Mouse (Mus musculus) hindbrain, embryonic 12.5 days (tissue): ENCODE results near the gene Fam98c. TPM values are rescaled to one million over a fixed set of nuclear protein-coding genes. Genes with fewer than 3 reads are reported as not detected.
"Not testable (repeated sequence)": the region's sequence is repeated elsewhere in the genome, so short reads cannot be mapped to it uniquely, and the experiment has no call there.

Source experiments
- ATAC-seq: fragments of 200-750 bp; cut with Nextera tagmentation; 2 replicates; pipeline ENCODE4 v1.8.0; 2017; ENCODE audit warnings: moderate TSS enrichment; ENCODE audit not compliant: low FRiP score
- H3K27ac ChIP-seq: fragments of 300-500 bp; sonication (generic); 2 replicates; pipeline ENCODE4 v1.5.1; 2016; ENCODE audit warnings: mild to moderate bottlenecking
- H3K27me3 ChIP-seq: fragments of 300-500 bp; sonication (generic); 2 replicates; pipeline ENCODE4 v1.6.1; 2016; ENCODE audit warnings: mild to moderate bottlenecking
- H3K36me3 ChIP-seq: fragments of 300-500 bp; sonication (generic); 2 replicates; pipeline ENCODE4 v1.6.1; 2016; ENCODE audit warnings: mild to moderate bottlenecking
- H3K4me1 ChIP-seq: fragments of 300-500 bp; sonication (generic); 2 replicates; pipeline ENCODE4 v1.6.1; 2016
- H3K4me2 ChIP-seq: fragments of 300-500 bp; sonication (generic); replicated peaks from 2 replicates; pipeline ENCODE4 v1.6.1; 2016; ENCODE audit warnings: mild to moderate bottlenecking
- H3K4me3 ChIP-seq: fragments of 300-500 bp; sonication (generic); 2 replicates; pipeline ENCODE4 v1.5.1; 2016; ENCODE audit warnings: mild to moderate bottlenecking
- H3K9ac ChIP-seq: fragments of 300-500 bp; sonication (generic); 2 replicates; pipeline ENCODE4 v1.6.1; 2016; ENCODE audit warnings: mild to moderate bottlenecking, moderate library complexity
- H3K9me3 ChIP-seq: fragments of 300-500 bp; sonication (generic); replicated peaks from 2 replicates; pipeline ENCODE4 v1.6.1; 2016; ENCODE audit warnings: mild to moderate bottlenecking
- WGBS: fragments of 180-500 bp; shearing (Covaris S2); methylation state at CpG from one replicate; pipeline ENCODE4 v1.1.7; 2016; 5-methylcytosine and 5-hydroxymethylcytosine counted together
- polyA plus RNA-seq: library from polyadenylated mRNA; unstranded; fragments of >200 nt; fragmentation: Nextera tagmentation; extraction: Ambion mirVana; gene quantifications from 2 replicates; pipeline ENCODE4 v1.2.1, GENCODE M21; 2016

Gene Fam98c
- polyA plus RNA-seq, 1 experiment from 2014 or later, result 20.0 TPM

DNA sequence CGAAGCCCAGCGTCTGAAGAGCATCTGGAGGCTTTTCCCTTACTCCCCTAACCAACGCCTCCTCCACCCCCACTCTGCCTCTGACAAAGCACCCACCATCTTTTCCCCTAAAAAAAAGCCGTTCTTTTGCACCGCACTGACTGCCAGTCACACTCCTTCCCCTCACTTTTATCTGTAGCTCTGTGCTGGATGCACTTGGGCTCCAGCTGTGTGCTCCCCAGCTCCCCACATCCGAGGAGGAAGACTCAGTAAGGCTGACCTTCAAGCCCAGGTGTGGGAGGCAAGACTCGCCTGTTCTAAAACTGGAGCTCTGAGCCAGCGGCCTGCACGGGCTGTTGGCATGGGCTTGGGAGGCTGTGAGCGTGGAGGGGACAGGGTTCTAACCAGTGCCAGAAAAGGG lies 4.5 kb downstream of the Fam98c start:
- Histone ChIP-seq H3K9ac (no peak overlapping the region), H3K4me2 (no peak overlapping the region), H3K36me3 (no peaks in the 10 kb centered on the region; the same call in 1 of the 2 replicates), H3K4me1 (peaks cover 4% of the 10 kb centered on the region), H3K4me3 (no peak overlapping the region), H3K9me3 (0 out of 2 replicates have a peak, but pooled peaks cover 6% of the 10 kb centered on the region), H3K27me3 (no peaks in the 10 kb centered on the region; the same call in 1 of the 2 replicates), H3K27ac (no peak overlapping the region)
- WGBS, result 67% methylated on average over 10 of the region's 10 CpGs
- no peak for ATAC-seq

DNA sequence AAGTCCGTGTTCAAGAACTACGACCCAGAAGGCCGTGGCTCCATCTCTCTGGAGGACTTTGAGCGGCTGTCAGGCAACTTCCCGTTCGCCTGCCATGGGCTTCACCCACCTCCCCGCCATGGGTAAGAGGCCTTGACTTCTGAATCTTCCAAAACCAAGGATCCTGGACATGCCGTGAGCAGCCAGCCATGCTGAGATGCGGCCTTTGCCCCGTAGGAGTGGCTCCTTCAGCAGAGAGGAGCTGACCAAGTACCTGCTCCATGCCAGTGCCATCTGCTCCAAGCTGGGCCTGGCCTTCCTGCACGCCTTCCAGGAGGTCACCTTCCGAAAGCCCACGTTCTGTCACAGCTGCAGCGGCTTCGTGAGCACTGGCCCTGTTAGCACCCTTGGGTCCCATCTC lies 7.3 kb downstream of the Fam98c start:
- Histone ChIP-seq H3K36me3 (no peaks in the 10 kb centered on the region), H3K4me2 (no peak overlapping the region), H3K4me3 (no peak overlapping the region), H3K9ac (no peak overlapping the region), H3K27me3 (no peaks in the 10 kb centered on the region; the same call in 1 of the 2 replicates), H3K27ac (no peak overlapping the region), H3K9me3 (0 out of 2 replicates have a peak, but pooled peaks cover under 1% of the 10 kb centered on the region), H3K4me1 (no peaks in the 10 kb centered on the region)
- no peak for ATAC-seq
- WGBS, result 94% methylated on average over 15 of the region's 15 CpGs

DNA sequence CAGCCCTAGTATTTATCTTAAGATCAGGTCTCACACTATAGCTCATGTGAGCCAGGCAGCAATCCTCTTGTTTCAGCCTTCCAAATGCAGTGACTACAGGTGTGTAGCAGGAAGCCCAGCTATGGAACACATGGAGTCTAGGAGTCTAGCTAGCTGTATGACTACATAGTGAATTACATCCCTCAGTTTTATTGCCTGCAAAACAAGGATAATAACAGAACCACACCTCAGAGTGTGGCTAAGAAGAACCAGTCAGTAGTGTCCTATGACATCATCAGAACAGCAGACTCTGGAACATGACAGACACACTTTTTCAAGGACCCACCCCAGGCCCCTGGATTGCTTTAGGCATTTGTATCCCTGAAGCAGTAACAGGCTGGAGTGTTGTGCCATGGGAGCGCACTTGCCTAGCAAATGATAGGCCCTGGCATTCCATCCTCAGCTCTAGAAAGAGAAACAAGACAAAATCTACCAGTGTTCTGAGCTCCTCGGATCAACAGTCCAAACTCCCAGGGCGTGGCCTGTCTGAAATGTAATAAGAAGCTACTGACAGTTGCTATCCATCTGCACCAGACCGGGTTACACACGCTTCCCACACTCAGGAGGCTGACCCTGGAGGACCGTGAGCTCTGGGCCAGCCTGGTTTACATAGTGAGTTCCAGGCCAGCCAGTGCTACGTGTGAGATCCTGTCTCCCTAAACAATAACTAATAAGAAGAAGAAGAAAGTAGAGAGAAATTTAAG lies 9.2 kb downstream of the Fam98c start:
- Histone ChIP-seq H3K9me3 (no peaks in the 10 kb centered on the region), H3K27me3 (no peaks in the 10 kb centered on the region; the same call in 1 of the 2 replicates), H3K4me1 (no peaks in the 10 kb centered on the region), H3K4me3 (no peak overlapping the region), H3K4me2 (no peak overlapping the region), H3K36me3 (no peaks in the 10 kb centered on the region), H3K9ac (no peak overlapping the region), H3K27ac (no peak overlapping the region)
- ATAC-seq, result no peak
- WGBS, result 89% methylated on average over 7 of the region's 7 CpGs

DNA sequence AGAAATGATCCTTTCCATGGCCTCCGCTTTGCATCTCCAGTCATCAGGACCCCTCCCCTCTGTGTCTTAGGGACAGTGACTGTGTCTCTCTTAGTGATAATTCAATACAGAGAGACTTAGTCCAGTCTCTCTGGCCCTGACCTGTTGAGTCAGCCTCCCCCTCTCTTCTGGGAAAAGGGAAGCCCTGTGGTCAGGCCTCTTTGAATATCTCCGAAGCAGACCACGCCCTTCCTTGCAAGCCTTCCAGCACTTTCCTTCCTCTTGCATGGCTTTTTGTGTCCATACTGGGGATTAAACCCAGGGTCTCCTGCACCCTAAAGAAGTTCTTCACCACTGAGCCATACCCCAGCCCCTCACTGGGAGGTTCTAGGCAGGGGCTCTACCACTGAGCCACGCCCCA lies 12.0 kb downstream of the Fam98c start:
- no peak overlapping the region for H3K4me2 ChIP-seq
- no peaks in the 10 kb centered on the region for H3K27me3 ChIP-seq
- no peak overlapping the region for H3K4me3 ChIP-seq
- no peaks in the 10 kb centered on the region for H3K9me3 ChIP-seq
- H3K9ac ChIP-seq, result no peak overlapping the region
- no peaks in the 10 kb centered on the region for H3K4me1 ChIP-seq
- H3K36me3 ChIP-seq, result no peaks in the 10 kb centered on the region
- WGBS, result 94% methylated on average over 4 of the region's 4 CpGs
- no peak overlapping the region for H3K27ac ChIP-seq
- ATAC-seq, result no peak

DNA sequence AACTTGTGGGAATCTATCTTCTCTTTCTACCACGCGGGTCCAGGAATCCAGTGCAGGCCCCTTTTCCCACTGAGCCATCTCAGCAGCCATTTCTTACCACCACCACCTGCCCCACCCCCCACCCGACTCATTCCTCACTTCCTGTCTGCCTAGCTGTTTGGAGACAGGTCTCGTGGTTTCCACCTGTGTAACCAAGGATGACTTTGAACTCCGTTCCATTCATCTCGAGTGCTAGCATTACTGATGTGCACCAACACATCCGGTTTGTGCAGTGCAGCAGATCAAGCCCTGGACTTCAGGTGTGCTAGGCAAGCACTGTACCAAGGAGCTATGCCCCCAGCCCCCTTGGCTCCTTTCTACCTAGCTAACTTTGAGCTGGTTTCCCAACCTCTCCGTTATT lies 14.6 kb downstream of the Fam98c start:
- H3K9me3 ChIP-seq, result no peaks in the 10 kb centered on the region
- H3K9ac ChIP-seq, result no peak overlapping the region
- H3K4me1 ChIP-seq, result no peaks in the 10 kb centered on the region
- no peaks in the 10 kb centered on the region for H3K36me3 ChIP-seq
- no peak for ATAC-seq
- peaks cover 6% of the 10 kb centered on the region for H3K27me3 ChIP-seq
- 88% methylated on average over 8 of the region's 8 CpGs for WGBS
- no peak overlapping the region for H3K4me3 ChIP-seq
- no peak overlapping the region for H3K4me2 ChIP-seq
- no peak overlapping the region for H3K27ac ChIP-seq

DNA sequence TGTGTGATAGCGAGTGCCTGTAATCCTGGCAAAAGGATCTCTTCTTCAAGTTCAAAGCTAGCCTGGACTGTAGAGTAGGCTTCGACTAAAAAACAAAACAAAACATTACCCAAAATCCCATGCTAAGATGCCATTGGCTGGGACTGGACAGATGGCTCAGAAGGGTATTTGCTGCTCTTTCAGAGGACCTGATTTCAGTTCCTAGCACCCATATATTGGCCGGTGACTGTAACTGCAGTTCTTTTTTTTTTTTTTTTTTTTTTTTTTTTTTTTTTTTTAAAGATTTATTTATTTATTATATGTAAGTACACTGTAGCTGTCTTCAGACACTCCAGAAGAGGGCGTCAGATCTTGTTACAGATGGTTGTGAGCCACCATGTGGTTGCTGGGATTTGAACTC lies 16.8 kb downstream of the Fam98c start:
- H3K9me3 ChIP-seq, H3K9ac ChIP-seq, H3K4me2 ChIP-seq, H3K27ac ChIP-seq, H3K4me3 ChIP-seq, ATAC-seq, H3K36me3 ChIP-seq, H3K4me1 ChIP-seq: not testable (repeated sequence)
- peaks cover 26% of the 10 kb centered on the region for H3K27me3 ChIP-seq
- WGBS, result 86% methylated on average over 3 of the region's 4 CpGs

DNA sequence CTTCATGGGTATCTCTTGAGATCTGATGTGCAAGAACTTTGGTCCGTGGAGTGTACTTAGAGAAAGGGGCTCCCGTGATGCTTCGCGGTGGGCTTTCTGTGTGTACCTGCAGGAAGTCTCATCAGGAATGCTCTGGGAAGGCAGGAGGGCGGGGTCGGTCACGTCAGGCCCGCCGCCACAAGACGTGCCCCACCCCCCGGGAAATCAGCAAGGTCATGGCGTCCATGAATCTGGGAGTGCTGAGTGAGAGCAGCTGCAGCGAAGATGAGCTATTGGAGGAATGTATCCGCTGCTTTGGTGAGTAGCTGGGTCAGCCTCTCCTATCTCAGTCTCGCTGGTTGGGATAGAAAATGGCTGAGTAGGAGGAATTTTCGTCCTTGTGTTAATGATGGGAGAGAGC lies 18.6 kb downstream of the Fam98c start:
- H3K4me3 ChIP-seq, result no peak overlapping the region
- no peak overlapping the region for H3K27ac ChIP-seq
- no peaks in the 10 kb centered on the region for H3K36me3 ChIP-seq
- H3K9me3 ChIP-seq, result no peaks in the 10 kb centered on the region
- H3K27me3 ChIP-seq, result peaks cover 28% of the 10 kb centered on the region
- ATAC-seq, result no peak
- WGBS, result 37% methylated on average over 16 of the region's 16 CpGs
- H3K4me1 ChIP-seq, result peaks cover 9% of the 10 kb centered on the region; the same call in 1 of the 2 replicates
- H3K9ac ChIP-seq, result no peak overlapping the region
- H3K4me2 ChIP-seq, result no peak overlapping the region

DNA sequence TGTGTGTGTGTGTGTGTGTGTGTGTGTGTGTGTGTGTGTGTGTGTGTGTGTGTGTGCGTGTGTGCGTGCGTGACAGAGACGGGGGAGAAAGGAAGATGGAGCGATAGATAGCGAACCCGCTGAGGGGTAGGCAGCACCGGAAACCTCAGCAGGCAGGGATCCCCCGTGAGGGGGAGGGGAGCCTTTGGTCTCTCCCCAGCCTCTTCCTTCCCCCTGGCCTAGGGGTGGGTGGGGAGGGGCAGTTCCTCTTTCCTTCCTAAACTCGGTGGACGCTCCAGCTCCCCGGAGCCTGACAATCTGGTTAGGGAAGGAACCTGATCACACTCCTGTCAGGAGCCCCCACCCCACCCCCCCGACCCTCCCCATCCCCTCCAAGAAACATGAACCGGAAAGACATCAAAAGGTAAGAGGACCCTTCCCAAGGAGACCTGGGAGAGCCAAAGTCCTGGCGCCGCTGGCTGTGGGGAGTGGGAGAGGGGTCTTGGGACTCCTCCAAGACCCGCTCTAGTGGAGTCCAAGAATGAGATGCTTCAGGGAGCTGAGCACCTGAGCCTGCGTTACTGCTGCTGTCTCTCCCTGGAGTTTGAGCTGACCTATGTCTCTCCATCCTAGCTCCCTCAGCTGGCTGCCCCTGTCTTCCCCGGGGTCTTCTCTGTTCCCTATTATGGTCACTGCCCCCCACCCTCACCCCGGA lies 21.2 kb downstream of the Fam98c start, which contains the start of gene Rasgrp4:
Rasgrp4 (plus strand) TSS at position 159 of the 694 bp plus-strand sequence.
- ATAC-seq, result no peak
- Histone ChIP-seq H3K27me3 (peaks cover 28% of the 10 kb centered on the region), H3K9ac (no peak within 1 kb of the TSS; the same call in none of the 2 replicates), H3K4me1 (peaks cover 9% of the 10 kb centered on the region; the same call in 1 of the 2 replicates), H3K27ac (no peak within 1 kb of the TSS), H3K4me3 (peak within 1 kb of the TSS; percentile 19), H3K9me3 (no peaks in the 10 kb centered on the region), H3K4me2 (peak within 1 kb of the TSS; percentile 47), H3K36me3 (no peaks in the 10 kb centered on the region)
- 1% methylated on average over 12 of the region's 20 CpGs for WGBS

DNA sequence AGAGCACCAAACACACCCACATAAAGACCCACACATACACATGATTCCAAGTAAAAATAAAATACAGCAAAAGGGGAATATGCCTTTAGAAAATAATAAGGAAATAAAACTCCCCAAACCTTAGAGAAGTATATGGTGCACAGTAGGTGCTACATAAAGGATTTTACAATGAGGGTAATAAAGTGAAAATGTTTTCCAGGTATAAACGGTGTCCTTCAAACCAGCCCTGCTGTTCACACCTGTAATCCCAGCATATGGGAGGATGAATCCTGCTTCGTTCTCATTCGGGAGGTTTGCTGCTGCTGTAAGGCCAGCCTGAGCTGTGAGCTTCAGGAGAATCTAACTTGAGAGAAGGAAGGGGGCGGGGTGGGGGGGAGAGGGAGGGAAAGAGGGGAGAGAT lies 21.8 kb downstream of the Fam98c start:
- H3K36me3 ChIP-seq, result no peaks in the 10 kb centered on the region
- peak overlapping the region; percentile 19 for H3K4me3 ChIP-seq
- peak overlapping the region; percentile 47 for H3K4me2 ChIP-seq
- no peaks in the 10 kb centered on the region for H3K9me3 ChIP-seq
- no peak overlapping the region; the same call in 1 of the 2 replicates for H3K9ac ChIP-seq
- peaks cover 28% of the 10 kb centered on the region for H3K27me3 ChIP-seq
- WGBS, result 8% methylated on average over 4 of the region's 4 CpGs
- ATAC-seq, result no peak
- H3K4me1 ChIP-seq, result peaks cover 9% of the 10 kb centered on the region; the same call in 1 of the 2 replicates
- no peak overlapping the region for H3K27ac ChIP-seq

DNA sequence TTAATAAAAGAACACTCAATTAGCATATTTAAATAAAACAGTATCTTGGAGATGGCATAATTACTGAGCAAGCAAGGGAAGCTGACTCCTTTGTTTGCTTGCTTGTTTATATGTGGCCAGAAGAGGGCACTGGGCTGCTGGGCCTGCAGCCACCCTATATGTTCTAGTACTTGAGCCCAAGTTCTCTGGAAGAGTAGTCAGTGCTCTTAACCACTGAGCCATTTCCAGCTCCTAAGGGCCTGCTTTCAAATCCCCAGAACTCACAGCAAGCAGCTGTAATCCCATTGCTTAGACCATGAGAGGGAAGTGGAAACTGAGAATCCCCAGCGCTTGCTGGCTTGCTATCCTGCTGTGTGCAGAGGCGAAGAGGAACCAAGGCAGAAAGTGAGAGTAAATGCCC lies 27.3 kb downstream of the Fam98c start:
- Histone ChIP-seq H3K4me3 (no peak overlapping the region), H3K27me3 (no peaks in the 10 kb centered on the region; the same call in 1 of the 2 replicates), H3K4me1 (peaks cover 11% of the 10 kb centered on the region), H3K36me3 (no peaks in the 10 kb centered on the region), H3K4me2 (no peak overlapping the region), H3K27ac (no peak overlapping the region), H3K9ac (no peak overlapping the region), H3K9me3 (no peaks in the 10 kb centered on the region)
- no peak for ATAC-seq
- WGBS, result 47% methylated on average over 2 of the region's 2 CpGs

DNA sequence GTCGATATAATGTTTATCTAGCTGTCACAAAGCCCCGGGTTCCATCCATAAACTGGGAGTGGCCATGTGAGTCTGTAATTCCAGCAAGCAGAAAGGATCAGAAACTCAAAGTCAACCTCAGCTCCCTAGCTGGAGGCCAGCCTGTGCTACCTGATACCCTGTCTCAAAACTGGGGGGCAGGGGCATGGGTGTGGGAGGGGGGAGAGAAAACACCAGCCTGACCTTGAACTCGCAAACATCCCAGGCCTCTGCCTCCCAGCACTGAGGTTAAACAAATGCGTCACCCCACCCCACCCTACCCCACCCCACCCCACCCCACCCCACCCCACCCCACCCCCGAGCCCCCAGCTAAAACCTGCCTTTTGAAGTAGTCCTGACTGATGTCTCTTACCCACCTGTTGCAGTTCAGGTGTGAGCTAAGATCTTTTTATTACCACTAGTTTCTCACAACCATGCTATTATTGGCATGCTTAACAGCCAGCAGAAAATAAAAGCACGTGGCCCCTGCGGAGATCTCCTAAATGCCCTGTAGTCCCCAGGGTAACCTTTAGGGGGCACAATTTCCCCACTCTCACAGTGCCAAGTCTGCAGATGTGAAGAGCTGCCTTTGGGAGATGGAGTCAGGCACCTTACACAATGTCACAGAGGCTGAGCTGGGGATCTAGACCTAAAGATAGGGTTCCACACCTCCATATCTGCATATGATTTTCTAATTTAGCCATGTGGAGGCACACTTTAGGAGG lies 29.7 kb downstream of the Fam98c start:
- Histone ChIP-seq H3K9ac (no peak overlapping the region), H3K27ac (no peak overlapping the region), H3K9me3 (no peaks in the 10 kb centered on the region), H3K4me3 (no peak overlapping the region), H3K36me3 (no peaks in the 10 kb centered on the region), H3K4me1 (peaks cover 11% of the 10 kb centered on the region), H3K27me3 (no peaks in the 10 kb centered on the region; the same call in 1 of the 2 replicates), H3K4me2 (no peak overlapping the region)
- WGBS, result 37% methylated on average over 7 of the region's 7 CpGs
- ATAC-seq, result no peak

DNA sequence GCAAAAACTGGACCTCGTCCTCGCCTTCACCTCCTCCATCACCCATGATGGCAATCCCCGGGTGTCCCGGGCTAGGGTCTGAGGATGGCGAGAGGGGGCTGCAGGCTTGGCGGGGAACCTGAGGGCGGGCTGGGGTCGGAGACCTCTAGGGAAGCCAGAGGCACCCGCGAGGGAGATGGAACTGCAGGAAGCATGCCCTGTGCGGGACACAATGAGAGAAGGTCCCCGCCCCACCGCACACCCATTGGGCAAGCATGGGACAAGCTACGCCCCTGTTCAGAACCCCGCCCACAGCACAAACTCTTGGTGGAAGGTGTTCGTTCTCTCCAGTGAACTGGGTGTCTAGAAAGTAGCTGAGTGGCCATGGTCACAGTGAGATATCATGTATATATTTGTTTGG lies 31.1 kb downstream of the Fam98c start, which contains the start of gene Ryr1:
Ryr1 (minus strand) TSS at position 210 of the 400 bp plus-strand sequence.
- H3K4me3 ChIP-seq, result peak within 1 kb of the TSS; percentile 36
- no peaks in the 10 kb centered on the region; the same call in 1 of the 2 replicates for H3K27me3 ChIP-seq
- H3K9ac ChIP-seq, result peak within 1 kb of the TSS; percentile 47; the same call in 1 of the 2 replicates
- peaks cover 11% of the 10 kb centered on the region for H3K4me1 ChIP-seq
- H3K9me3 ChIP-seq, result no peaks in the 10 kb centered on the region
- H3K4me2 ChIP-seq, result peak within 1 kb of the TSS; percentile 68
- WGBS, result 0% methylated on average over 16 of the region's 16 CpGs
- peak; percentile 67; the same call in 1 of the 2 replicates for ATAC-seq
- H3K27ac ChIP-seq, result no peak within 1 kb of the TSS
- H3K36me3 ChIP-seq, result no peaks in the 10 kb centered on the region
